Comparison of ENCODE assay signal across 8 mouse cellular contexts in the genomic region with DNA sequence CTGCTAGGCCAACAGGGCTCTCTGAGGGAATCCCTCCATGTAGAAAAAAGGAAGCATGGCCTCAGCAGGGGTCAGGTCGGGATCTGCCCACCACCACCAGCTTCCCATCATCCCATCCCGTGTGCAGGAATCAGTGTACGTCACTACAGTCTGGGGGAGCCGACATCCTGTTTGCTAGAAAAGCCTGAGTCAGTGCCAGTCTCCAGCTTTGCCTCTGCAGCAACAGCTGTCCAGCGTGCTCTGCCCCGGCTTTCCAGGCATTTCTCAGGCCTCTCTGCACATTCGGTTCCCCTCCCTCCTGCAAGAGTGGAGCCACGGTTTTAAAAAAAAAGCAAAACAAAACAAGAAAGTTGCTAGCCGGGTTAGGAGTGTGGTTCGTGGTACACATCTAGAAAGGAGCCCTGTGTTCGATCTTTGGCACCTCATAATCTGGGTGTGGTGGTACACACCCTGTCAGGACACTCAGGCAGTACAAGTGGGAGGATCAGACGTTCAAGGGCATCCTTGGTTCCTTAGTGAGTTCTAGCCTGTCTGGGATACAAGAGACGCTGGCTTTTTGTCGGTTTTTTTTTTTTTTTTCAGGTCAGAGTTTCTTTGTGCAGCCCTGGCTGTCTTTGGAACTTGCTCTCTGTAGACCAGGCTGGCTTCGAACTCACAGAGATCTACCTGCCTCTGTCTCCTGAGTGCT. TPM values are rescaled to one million over a fixed set of nuclear protein-coding genes. Genes with fewer than 3 reads are reported as not detected.
A peak's percentile ranks its signal among the peaks of the same experiment; 100 is the strongest.
DNase-seq lines count a peak whose midpoint lies in the region; ATAC-seq and TF ChIP-seq lines count a peak whose summit lies in the region.

No protein-coding gene starts in this region.

- H3K36me3 ChIP-seq in neural tube, embryonic 11.5 days (ENCODE audit: control insufficient read depth, insufficient read depth, low read length): no peaks in the 10 kb centered on the region
- no peaks in the 10 kb centered on the region for H3K36me3 ChIP-seq in hindbrain, embryonic 14.5 days (replicated peaks; ENCODE audit: control insufficient read depth, insufficient read depth)
- no peaks in the 10 kb centered on the region for H3K36me3 ChIP-seq in lung, postnatal 0 days (ENCODE audit: insufficient read depth, low read length)

- 45% methylated on average over 15 of the region's 15 CpGs for WGBS in neural tube, embryonic 11.5 days
- 45% methylated on average over 15 of the region's 15 CpGs for WGBS in hindbrain, embryonic 14.5 days
- WGBS in lung, postnatal 0 days: 37% methylated on average over 15 of the region's 15 CpGs

- peak; percentile 44; the same call in 1 of the 2 replicates for TF ChIP-seq EP300 in lung, postnatal 0 days (IDR thresholded peaks at IDR 0.05)

- H3K9me3 ChIP-seq in neural tube, embryonic 11.5 days (ENCODE audit: control insufficient read depth, low read length): no peaks in the 10 kb centered on the region
- H3K9me3 ChIP-seq in hindbrain, embryonic 14.5 days (ENCODE audit: control insufficient read depth, low read length): no peaks in the 10 kb centered on the region
- H3K9me3 ChIP-seq in lung, postnatal 0 days (ENCODE audit: low read length): no peaks in the 10 kb centered on the region

- H3K27ac ChIP-seq in neural tube, embryonic 11.5 days (ENCODE audit: low read depth, low read length): 0 out of 2 replicates have a peak overlapping the region, but pooled peaks have one; percentile 73
- peak overlapping the region; percentile 75; the same call in 1 of the 2 replicates for H3K27ac ChIP-seq in hindbrain, embryonic 14.5 days
- H3K27ac ChIP-seq in lung, postnatal 0 days (ENCODE audit: low read length): peak overlapping the region; percentile 79

- H3K4me2 ChIP-seq in neural tube, embryonic 11.5 days (ENCODE audit: low read depth): no peak overlapping the region
- no peak overlapping the region for H3K4me2 ChIP-seq in hindbrain, embryonic 14.5 days (replicated peaks)
- no peak overlapping the region for H3K4me2 ChIP-seq in lung, postnatal 0 days (replicated peaks; ENCODE audit: low read depth, low read length)

- H3K4me3 ChIP-seq in neural tube, embryonic 11.5 days (ENCODE audit: low read depth, low read length): no peak overlapping the region
- H3K4me3 ChIP-seq in hindbrain, embryonic 14.5 days (replicated peaks; ENCODE audit: low read length): no peak overlapping the region
- H3K4me3 ChIP-seq in lung, postnatal 0 days (ENCODE audit: low read depth, low read length): no peak overlapping the region

- no peak for DNase-seq in neural tube, embryonic 11.5 days (ENCODE audit: low spot score)
- no peak for DNase-seq in neural tube, embryonic 10.5 days (ENCODE audit: extremely low spot score, low spot score)
- DNase-seq in fibroblast of lung, adult 2 months (ENCODE audit: low read depth): peak; percentile 94
- DNase-seq in hindbrain, embryonic 14.5 days (ENCODE audit: low spot score): no peak
- DNase-seq in lung, postnatal 0 days (ENCODE audit: low spot score): peak; percentile 92
- DNase-seq in thymus, postnatal 0 days (ENCODE audit: low spot score): no peak
- DNase-seq in layer of hippocampus, adult 9-10 months (ENCODE audit: low spot score): no peak

- ATAC-seq in neural tube, embryonic 11.5 days (ENCODE audit: insufficient read depth, low FRiP score, low TSS enrichment): no peak
- no peak for ATAC-seq in hindbrain, embryonic 14.5 days (ENCODE audit: low FRiP score)
- ATAC-seq in lung, postnatal 0 days: peak; percentile 58
- ATAC-seq in megakaryocyte-erythroid progenitor cell, adult 5-6 weeks (replicated peaks; ENCODE audit: low FRiP score, low TSS enrichment, poor library complexity, severe bottlenecking): no peak

- no peak overlapping the region for H3K9ac ChIP-seq in neural tube, embryonic 11.5 days (ENCODE audit: low read length)
- H3K9ac ChIP-seq in hindbrain, embryonic 14.5 days: no peak overlapping the region
- H3K9ac ChIP-seq in lung, postnatal 0 days (replicated peaks; ENCODE audit: low read depth): no peak overlapping the region

- peaks cover 11% of the 10 kb centered on the region for H3K4me1 ChIP-seq in neural tube, embryonic 11.5 days (ENCODE audit: control insufficient read depth, insufficient read depth, low read length)
- peaks cover 18% of the 10 kb centered on the region for H3K4me1 ChIP-seq in hindbrain, embryonic 14.5 days (replicated peaks; ENCODE audit: control insufficient read depth, insufficient read depth, low read length)
- H3K4me1 ChIP-seq in lung, postnatal 0 days (ENCODE audit: insufficient read depth, low read depth, low read length): peaks cover 35% of the 10 kb centered on the region; the same call in 1 of the 2 replicates

- TF ChIP-seq CTCF in lung, postnatal 0 days (IDR thresholded peaks at IDR 0.05): no peak

- no peaks in the 10 kb centered on the region for H3K27me3 ChIP-seq in neural tube, embryonic 11.5 days (ENCODE audit: control insufficient read depth, insufficient read depth, low read length)
- no peaks in the 10 kb centered on the region for H3K27me3 ChIP-seq in hindbrain, embryonic 14.5 days (ENCODE audit: control insufficient read depth, insufficient read depth, low read length)
- H3K27me3 ChIP-seq in lung, postnatal 0 days (replicated peaks; ENCODE audit: insufficient read depth, low read length): no peaks in the 10 kb centered on the region

RNA-seq across cellular contexts. Expression of gene Ddit4, which starts 32.0 kb away (rescaled TPM):
- polyA plus RNA-seq in neural tube, embryonic 11.5 days (2014; fragmentation: Nextera tagmentation; extraction: Ambion mirVana): 5.2 and 7.0 TPM in 2 replicates
- polyA plus RNA-seq in hindbrain, embryonic 14.5 days (2014; fragmentation: Nextera tagmentation; extraction: Ambion mirVana): 8.8 and 10.5 TPM in 2 replicates
- polyA plus RNA-seq in lung, postnatal 0 days (2015; fragmentation: Nextera tagmentation; extraction: Ambion mirVana): 21.2 and 28.1 TPM in 2 replicates
- polyA plus RNA-seq in thymus, postnatal 0 days (2015; fragmentation: Nextera tagmentation; extraction: Ambion mirVana): 50.6 and 54.7 TPM in 2 replicates
- 2.0 and 3.0 TPM in 2 replicates for total RNA-seq in megakaryocyte-erythroid progenitor cell, adult 5-6 weeks (2014; fragmentation: Nextera tagmentation)
- total RNA-seq in megakaryocyte-erythroid progenitor cell, adult 5-6 weeks (2017): 2.0 and 4.4 TPM in 2 replicates

RNA-seq across cellular contexts. Expression of gene Dnajb12, which starts 40.3 kb away (rescaled TPM):
- 24.9 and 27.3 TPM in 2 replicates for polyA plus RNA-seq in neural tube, embryonic 11.5 days (2014; fragmentation: Nextera tagmentation; extraction: Ambion mirVana)
- 20.6 and 22.5 TPM in 2 replicates for polyA plus RNA-seq in hindbrain, embryonic 14.5 days (2014; fragmentation: Nextera tagmentation; extraction: Ambion mirVana)
- polyA plus RNA-seq in lung, postnatal 0 days (2015; fragmentation: Nextera tagmentation; extraction: Ambion mirVana): 19.8 and 24.4 TPM in 2 replicates
- 13.5 and 14.6 TPM in 2 replicates for polyA plus RNA-seq in thymus, postnatal 0 days (2015; fragmentation: Nextera tagmentation; extraction: Ambion mirVana)
- 27.1 and 35.8 TPM in 2 replicates for total RNA-seq in megakaryocyte-erythroid progenitor cell, adult 5-6 weeks (2014; fragmentation: Nextera tagmentation)
- 15.1 and 27.7 TPM in 2 replicates for total RNA-seq in megakaryocyte-erythroid progenitor cell, adult 5-6 weeks (2017)

Comparison
In these comparisons a context has a peak if more than half of its experiments do, and no peak if none do; other contexts are left out.
1. DNase-seq: peak in fibroblast of lung, adult 2 months (single experiment) and lung, postnatal 0 days (single experiment); none in neural tube, embryonic 11.5 days (single experiment), neural tube, embryonic 10.5 days (single experiment), hindbrain, embryonic 14.5 days (single experiment), thymus, postnatal 0 days (single experiment) and layer of hippocampus, adult 9-10 months (single experiment).
2. Peak in every context shown above with its lines, with median percentiles within 50 percentile points of each other: H3K27ac ChIP-seq.